Mouse (Mus musculus): Measurements from ENCODE around the gene Parvb. TPM values are rescaled to one million over a fixed set of nuclear protein-coding genes. Genes with fewer than 3 reads are reported as not detected.

Gene Parvb
- total and polyA plus RNA-seq, 3 experiments = 0.04 to 2.3 TPM; not detected in 1

DNA sequence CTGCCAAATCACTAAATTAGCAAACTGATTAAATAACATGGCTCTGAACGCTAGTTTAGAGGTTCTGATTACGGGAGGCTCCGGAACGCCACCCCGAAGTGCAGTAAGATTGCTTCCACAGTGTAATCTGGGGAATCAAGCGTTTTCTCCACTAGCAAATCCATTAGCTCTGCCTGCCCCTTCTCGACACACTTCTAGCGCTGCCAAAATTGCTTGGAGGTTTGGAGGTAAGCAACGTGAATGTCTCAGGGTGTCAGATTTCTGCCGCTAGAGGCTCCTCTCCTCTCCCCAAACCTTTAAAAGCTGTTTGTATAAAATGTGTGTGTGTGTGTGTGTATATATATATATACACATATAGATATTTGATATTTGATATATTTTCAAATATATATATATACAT lies 7.1 kb upstream of the Parvb start:
- H3K4me2 ChIP-seq (ENCODE audit: insufficient read depth, low read depth, poor library complexity, severe bottlenecking) = no peak overlapping the region
- dilution Hi-C loops (cut with MboI; ENCODE audit: extremely low pct_ligation_motif_present, extremely low pct_unique_long_range_greater_than_20kb, low sequenced_read_pairs) = no loop called here
- H3K4me1 ChIP-seq (ENCODE audit: control insufficient read depth in 1 of 2, insufficient read depth in 2 of 2) = peaks cover 10 to 13% of the 10 kb centered on the region in 2 experiments; a peak in 3 of 4 replicates

DNA sequence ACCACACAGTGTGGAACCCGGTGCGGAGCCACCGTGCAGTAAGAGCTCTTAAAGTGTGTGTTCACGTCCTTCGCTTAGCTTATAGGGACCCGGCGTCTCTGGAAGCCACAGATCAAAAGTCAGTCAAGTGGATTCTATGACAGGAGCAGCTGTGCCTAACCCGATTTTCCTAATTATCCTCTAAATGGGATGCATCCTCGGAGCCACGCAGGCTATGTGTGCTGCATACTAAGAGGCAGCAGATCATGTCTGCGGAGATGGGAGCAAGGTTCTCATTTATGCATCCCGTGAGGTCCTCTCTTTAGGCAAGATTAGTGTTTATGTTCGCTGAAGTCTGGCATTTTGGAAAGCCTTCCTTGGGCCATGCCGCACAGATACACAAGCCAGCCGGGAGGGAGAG lies 4.9 kb upstream of the Parvb start:
- dilution Hi-C loops (cut with MboI; ENCODE audit: extremely low pct_ligation_motif_present, extremely low pct_unique_long_range_greater_than_20kb, low sequenced_read_pairs) (no loop called here), in situ Hi-C loops (cut with MboI; ENCODE audit: low pct_ligation_motif_present, low pct_unique_long_range_greater_than_20kb, low sequenced_read_pairs) (no loop called here)

More for the DNA sequence above, 7.1 kb upstream of the Parvb start:
- Histone ChIP-seq H3K27ac (ENCODE audit: insufficient read depth, low read depth) (no peak overlapping the region), H3K36me3 (replicated peaks in 1 of 2; ENCODE audit: control insufficient read depth in 1 of 2, insufficient read depth in 1 of 2, low read length in 1 of 2) (no peaks in the 10 kb centered on the region), H3K27me3 (replicated peaks) (peaks cover 2% of the 10 kb centered on the region), H3K4me3 (replicated peaks in 1 of 3; ENCODE audit: low read depth in 2 of 3, low read length in 2 of 3, poor library complexity in 1 of 3) (no peak overlapping the region), H3K9me3 (replicated peaks; ENCODE audit: low read length) (peaks cover 7% of the 10 kb centered on the region), H3K9ac (ENCODE audit: insufficient read depth, low read depth) (no peak overlapping the region), H3K79me2 (replicated peaks; ENCODE audit: control insufficient read depth, extremely low read depth, insufficient read depth, poor library complexity, severe bottlenecking) (no peaks in the 10 kb centered on the region)
- TF ChIP-seq MXI1 (IDR thresholded peaks at IDR 0.05; ENCODE audit: low read depth, low read length) (no peak), ZNF384 (IDR thresholded peaks at IDR 0.05; ENCODE audit: low read depth, low read length) (no peak), MAZ (IDR thresholded peaks at IDR 0.05; ENCODE audit: low read depth, low read length) (no peak)
- DNase-seq (ENCODE audit: extremely low read depth) = no peak
- in situ Hi-C loops (cut with MboI; ENCODE audit: low pct_ligation_motif_present, low pct_unique_long_range_greater_than_20kb, low sequenced_read_pairs) = no loop called here

DNA sequence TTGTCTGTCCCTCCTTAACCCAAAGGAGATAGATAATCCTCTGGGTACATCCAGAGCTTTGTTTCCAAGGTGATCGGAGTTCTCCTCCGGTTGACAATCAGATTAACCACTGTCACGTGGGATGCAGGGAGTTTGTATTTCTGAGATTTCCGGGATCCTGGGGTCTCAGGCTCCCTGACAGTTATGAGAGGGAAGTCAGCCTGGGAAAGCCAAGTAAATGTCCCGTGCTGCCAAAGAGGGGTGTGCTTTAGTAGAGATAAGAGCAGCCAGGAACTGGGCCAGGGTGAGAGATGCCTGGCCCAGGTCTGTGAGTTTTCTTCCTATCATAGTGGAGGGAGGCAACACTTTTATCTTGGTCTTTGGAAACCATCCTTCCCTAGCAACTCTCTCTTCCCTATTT lies 1.2 kb upstream of the Parvb start:
- Histone ChIP-seq H3K4me2 (ENCODE audit: insufficient read depth, low read depth, poor library complexity, severe bottlenecking) (no peak overlapping the region), H3K36me3 (replicated peaks in 1 of 2; ENCODE audit: control insufficient read depth in 1 of 2, insufficient read depth in 1 of 2, low read length in 1 of 2) (no peaks in the 10 kb centered on the region), H3K27ac (ENCODE audit: insufficient read depth, low read depth) (no peak overlapping the region), H3K79me2 (replicated peaks; ENCODE audit: control insufficient read depth, extremely low read depth, insufficient read depth, poor library complexity, severe bottlenecking) (no peaks in the 10 kb centered on the region), H3K27me3 (replicated peaks) (peaks cover 2% of the 10 kb centered on the region), H3K9ac (ENCODE audit: insufficient read depth, low read depth) (no peak overlapping the region), H3K4me1 (ENCODE audit: control insufficient read depth in 1 of 2, insufficient read depth in 2 of 2) (peaks cover 2 to 14% of the 10 kb centered on the region in 2 experiments), H3K4me3 (replicated peaks in 1 of 3; ENCODE audit: low read depth in 2 of 3, low read length in 2 of 3, poor library complexity in 1 of 3) (no peak overlapping the region), H3K9me3 (replicated peaks; ENCODE audit: low read length) (peaks cover 2% of the 10 kb centered on the region)
- no peak for DNase-seq (ENCODE audit: extremely low read depth)
- dilution Hi-C loops (cut with MboI; ENCODE audit: extremely low pct_ligation_motif_present, extremely low pct_unique_long_range_greater_than_20kb, low sequenced_read_pairs) (no loop called here), in situ Hi-C loops (cut with MboI; ENCODE audit: low pct_ligation_motif_present, low pct_unique_long_range_greater_than_20kb, low sequenced_read_pairs) (no loop called here)
- TF ChIP-seq ELF1 (IDR thresholded peaks at IDR 0.05; ENCODE audit: low read depth, low read length) (no peak), ZMIZ1 (IDR thresholded peaks at IDR 0.05; ENCODE audit: low read depth, low read length) (no peak), POLR2A (IDR thresholded peaks at IDR 0.05; ENCODE audit: low read depth, low read length) (no peak)

More for the DNA sequence above, 4.9 kb upstream of the Parvb start:
- Histone ChIP-seq H3K9me3 (replicated peaks; ENCODE audit: low read length) (peaks cover 2% of the 10 kb centered on the region), H3K27ac (ENCODE audit: insufficient read depth, low read depth) (no peak overlapping the region), H3K4me3 (replicated peaks in 1 of 3; ENCODE audit: low read depth in 2 of 3, low read length in 2 of 3, poor library complexity in 1 of 3) (no peak overlapping the region), H3K27me3 (replicated peaks) (peaks cover 2% of the 10 kb centered on the region), H3K4me1 (ENCODE audit: control insufficient read depth in 1 of 2, insufficient read depth in 2 of 2) (peaks cover 8 to 17% of the 10 kb centered on the region in 2 experiments), H3K9ac (ENCODE audit: insufficient read depth, low read depth) (no peak overlapping the region), H3K36me3 (replicated peaks in 1 of 2; ENCODE audit: control insufficient read depth in 1 of 2, insufficient read depth in 1 of 2, low read length in 1 of 2) (no peaks in the 10 kb centered on the region), H3K79me2 (replicated peaks; ENCODE audit: control insufficient read depth, extremely low read depth, insufficient read depth, poor library complexity, severe bottlenecking) (no peaks in the 10 kb centered on the region), H3K4me2 (ENCODE audit: insufficient read depth, low read depth, poor library complexity, severe bottlenecking) (no peak overlapping the region)
- TF ChIP-seq SIN3A (IDR thresholded peaks at IDR 0.05; ENCODE audit: low read length) (no peak), RCOR1 (conservative IDR thresholded peaks at IDR 0.05; ENCODE audit: low read depth, low read length) (no peak), PAX5 (IDR thresholded peaks at IDR 0.05; ENCODE audit: low read length) (no peak), ZNF384 (IDR thresholded peaks at IDR 0.05; ENCODE audit: low read depth, low read length) (no peak)
- DNase-seq (ENCODE audit: extremely low read depth) = no peak

All from CH12.LX (cell line).